Mouse (Mus musculus) liver, postnatal 0 days (tissue): ENCODE results near the gene Gnao1. TPM values are rescaled to one million over a fixed set of nuclear protein-coding genes. Genes with fewer than 3 reads are reported as not detected.

Experiments used
- ATAC-seq: fragments of 200-750 bp; cut with Nextera tagmentation; 2 replicates; pipeline ENCODE4 v1.8.0; 2017; ENCODE audit warnings: mild to moderate bottlenecking, moderate library complexity
- DNase-seq: peaks from one replicate; pipeline ENCODE4 v3.0.0-alpha.2; 2016
- H3K27ac ChIP-seq: fragments of 300-500 bp; sonication (generic); 2 replicates; pipeline ENCODE4 v1.5.1; 2014; ENCODE audit warnings: antibody characterized with exemption, moderate library complexity, mild to moderate bottlenecking, low read depth
- H3K27me3 ChIP-seq: fragments of 300-500 bp; sonication (generic); 2 replicates; pipeline ENCODE4 v1.6.1; 2014; ENCODE audit warnings: low read length, control low read depth, mixed read lengths; ENCODE audit not compliant: insufficient read depth
- H3K36me3 ChIP-seq: fragments of 300-500 bp; sonication (generic); replicated peaks from 2 replicates; pipeline ENCODE4 v1.6.1; 2014; ENCODE audit warnings: mild to moderate bottlenecking, control low read depth, low read length, moderate library complexity, mixed read lengths; ENCODE audit not compliant: insufficient read depth
- H3K4me1 ChIP-seq: fragments of 300-500 bp; sonication (generic); 2 replicates; pipeline ENCODE4 v1.6.1; 2014; ENCODE audit warnings: antibody characterized with exemption, mild to moderate bottlenecking, control low read depth; ENCODE audit not compliant: insufficient read depth
- H3K4me2 ChIP-seq: fragments of 300-500 bp; sonication (generic); 2 replicates; pipeline ENCODE4 v1.6.1; 2014; ENCODE audit warnings: low read depth, mild to moderate bottlenecking, low read length, moderate library complexity, mixed read lengths
- H3K4me3 ChIP-seq: fragments of 300-500 bp; sonication (generic); 2 replicates; pipeline ENCODE4 v1.5.1; 2014; ENCODE audit warnings: low read depth, low read length
- H3K9ac ChIP-seq: fragments of 300-500 bp; sonication (generic); replicated peaks from 2 replicates; pipeline ENCODE4 v1.6.1; 2014; ENCODE audit warnings: mild to moderate bottlenecking, moderate library complexity
- H3K9me3 ChIP-seq: fragments of 300-500 bp; sonication (generic); 2 replicates; pipeline ENCODE4 v1.6.1; 2016; ENCODE audit warnings: mild to moderate bottlenecking, control low read depth, low read length, mixed read lengths
- CTCF ChIP-seq: sonication (generic); IDR thresholded peaks from 2 replicates; pipeline ENCODE4 v1.5.1; 2016; ENCODE audit warnings: antibody characterized with exemption, low read depth
- EP300 ChIP-seq: IDR thresholded peaks from 2 replicates; pipeline ENCODE4 v1.6.1; 2016; ENCODE audit warnings: antibody characterized with exemption, low read depth, mild to moderate bottlenecking
- WGBS: fragments of 180-500 bp; shearing (Covaris S2); extraction: QIAGEN DNeasy Blood & Tissue Kit; methylation state at CpG from one replicate; pipeline ENCODE4 v1.1.7; 2014; ENCODE audit not compliant: insufficient replicate concordance; 5-methylcytosine and 5-hydroxymethylcytosine counted together
- polyA plus RNA-seq: library from polyadenylated mRNA; unstranded; fragments of >200 nt; fragmentation: Nextera tagmentation; extraction: Ambion mirVana; gene quantifications from 2 replicates; pipeline ENCODE4 v1.2.1, GENCODE M21; 2015

The Gnao1 gene
- polyA plus RNA-seq, 1 experiment from 2014 or later = 0.08 TPM

DNA sequence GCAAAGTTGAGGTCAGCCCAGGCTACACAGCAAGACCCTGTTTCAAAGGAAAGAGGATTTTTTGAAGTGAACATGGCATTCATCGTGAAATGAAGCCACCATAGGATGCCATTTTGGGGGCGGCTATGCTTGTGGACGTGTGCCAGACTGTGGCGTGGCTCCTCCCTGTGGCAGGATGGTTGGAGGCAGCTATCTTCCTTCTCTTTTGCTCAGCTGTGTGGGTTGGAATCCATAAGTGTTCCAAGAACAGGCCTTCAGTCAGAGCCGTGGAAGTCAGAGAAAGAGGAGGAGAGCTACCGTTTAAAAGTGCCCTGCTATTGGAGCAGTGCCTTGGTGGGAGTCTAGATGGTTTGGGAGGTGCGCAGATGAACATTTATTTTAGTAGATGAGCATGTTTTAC lies 74.5 kb downstream of the Gnao1 start:
- Histone ChIP-seq H3K4me1 (no peaks in the 10 kb centered on the region), H3K27ac (no peak overlapping the region), H3K4me2 (no peak overlapping the region), H3K9me3 (no peaks in the 10 kb centered on the region), H3K27me3 (no peaks in the 10 kb centered on the region), H3K4me3 (no peak overlapping the region), H3K9ac (no peak overlapping the region), H3K36me3 (no peaks in the 10 kb centered on the region)
- ATAC-seq = no peak
- 82% methylated on average over 7 of the region's 7 CpGs for WGBS
- TF ChIP-seq CTCF (no peak), EP300 (no peak)
- no peak for DNase-seq

DNA sequence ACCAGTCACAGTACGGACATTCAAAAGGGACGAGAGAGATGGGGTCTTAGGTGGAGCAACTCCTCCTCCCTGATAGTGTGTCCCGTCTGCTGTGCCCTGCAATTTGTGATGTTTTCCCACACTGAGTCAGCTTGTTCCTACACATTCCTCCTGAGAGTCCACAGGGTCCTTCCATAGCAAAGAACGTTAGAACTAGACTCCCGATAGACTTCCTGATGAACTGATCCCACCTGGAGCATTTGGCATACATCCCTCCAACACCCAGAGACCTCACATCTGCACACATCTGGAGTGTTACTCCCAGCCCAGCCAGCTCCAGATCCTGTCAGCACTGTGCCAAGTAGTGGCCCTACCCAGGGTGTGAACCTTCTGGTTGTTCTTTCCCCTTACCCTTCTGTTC lies 76.4 kb downstream of the Gnao1 start:
- WGBS = 78% methylated on average over 5 of the region's 5 CpGs
- Histone ChIP-seq H3K4me2 (no peak overlapping the region), H3K27ac (no peak overlapping the region), H3K9me3 (no peaks in the 10 kb centered on the region), H3K4me1 (no peaks in the 10 kb centered on the region), H3K4me3 (no peak overlapping the region), H3K36me3 (no peaks in the 10 kb centered on the region), H3K9ac (no peak overlapping the region), H3K27me3 (no peaks in the 10 kb centered on the region)
- no peak for TF ChIP-seq EP300
- no peak for TF ChIP-seq CTCF
- ATAC-seq (no peak), DNase-seq (no peak)

DNA sequence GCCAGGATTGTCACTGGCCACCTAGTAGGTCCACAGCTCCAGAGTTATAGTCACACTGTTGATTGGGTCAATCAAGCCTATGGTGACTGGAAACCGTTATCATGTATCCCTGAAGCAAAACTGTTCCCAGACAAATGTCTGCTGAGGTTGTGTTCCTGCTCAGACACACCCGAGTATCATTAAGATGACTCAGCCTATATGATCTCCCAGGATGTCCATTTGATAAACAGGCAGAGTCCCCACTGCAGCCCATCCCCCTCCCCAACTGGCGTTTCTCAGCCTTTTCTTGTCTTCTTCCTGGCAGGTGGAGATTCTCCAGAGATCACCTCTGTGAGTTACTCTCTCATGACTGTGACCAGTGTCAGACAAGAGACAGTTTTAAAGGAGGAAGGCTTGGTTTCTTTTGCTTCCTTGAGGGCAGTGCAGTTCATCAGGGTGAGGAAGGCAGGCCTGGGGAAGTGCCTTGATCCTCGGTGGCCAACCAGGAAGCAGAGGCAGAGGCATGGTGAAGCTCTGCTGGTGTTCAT lies 78.4 kb downstream of the Gnao1 start:
- Histone ChIP-seq H3K9me3 (no peaks in the 10 kb centered on the region), H3K27ac (no peak overlapping the region), H3K27me3 (no peaks in the 10 kb centered on the region), H3K4me1 (no peaks in the 10 kb centered on the region), H3K4me2 (no peak overlapping the region), H3K36me3 (no peaks in the 10 kb centered on the region), H3K4me3 (no peak overlapping the region), H3K9ac (no peak overlapping the region)
- no peak for TF ChIP-seq CTCF
- TF ChIP-seq EP300 = no peak
- ATAC-seq (no peak), DNase-seq (no peak)
- WGBS = 46% methylated on average over 4 of the region's 4 CpGs

DNA sequence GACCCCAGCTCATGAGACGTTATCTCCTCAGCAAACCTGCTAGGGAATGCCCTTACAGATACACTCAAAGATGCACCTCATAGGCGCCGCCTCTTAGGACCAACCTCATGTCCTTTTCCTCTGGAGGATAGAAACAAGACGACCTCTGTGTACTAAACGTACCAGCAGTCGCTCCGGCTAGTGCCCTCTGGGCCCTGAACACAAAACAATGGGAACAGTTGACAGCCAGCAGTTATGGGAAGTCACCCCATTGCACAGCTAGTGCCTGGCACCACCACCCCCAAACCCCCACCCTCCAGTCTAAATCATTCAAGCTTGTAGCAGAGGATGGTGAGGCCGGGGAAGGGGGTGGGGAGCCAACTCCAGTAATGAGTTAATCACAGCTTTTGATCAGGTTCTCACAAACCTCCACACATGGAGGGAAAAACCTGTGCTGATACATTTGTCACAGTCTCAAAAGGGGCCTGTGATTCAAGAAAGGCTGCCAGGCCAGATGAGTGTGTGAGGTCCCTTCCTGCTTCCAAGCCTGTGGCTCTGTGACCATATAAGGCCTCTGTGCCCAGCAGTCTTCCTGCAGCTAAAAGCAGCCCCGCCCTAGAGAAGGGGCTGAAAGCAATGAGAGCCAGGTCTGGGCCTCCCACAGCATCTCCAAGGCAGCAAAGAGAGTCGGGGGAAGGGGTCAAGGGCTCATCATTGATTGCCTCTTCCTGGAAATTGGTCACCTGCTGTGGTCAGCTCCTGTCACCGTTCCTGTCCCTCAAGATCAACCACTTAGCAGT lies 79.1 kb downstream of the Gnao1 start:
- no peak for DNase-seq
- no peak overlapping the region for H3K9ac ChIP-seq
- WGBS = 63% methylated on average over 11 of the region's 11 CpGs
- ATAC-seq = no peak
- no peak overlapping the region for H3K27ac ChIP-seq
- H3K9me3 ChIP-seq = no peaks in the 10 kb centered on the region
- no peaks in the 10 kb centered on the region for H3K4me1 ChIP-seq
- H3K36me3 ChIP-seq = no peaks in the 10 kb centered on the region
- TF ChIP-seq EP300 (no peak), CTCF (no peak)
- no peak overlapping the region for H3K4me2 ChIP-seq
- H3K27me3 ChIP-seq = no peaks in the 10 kb centered on the region
- H3K4me3 ChIP-seq = no peak overlapping the region

DNA sequence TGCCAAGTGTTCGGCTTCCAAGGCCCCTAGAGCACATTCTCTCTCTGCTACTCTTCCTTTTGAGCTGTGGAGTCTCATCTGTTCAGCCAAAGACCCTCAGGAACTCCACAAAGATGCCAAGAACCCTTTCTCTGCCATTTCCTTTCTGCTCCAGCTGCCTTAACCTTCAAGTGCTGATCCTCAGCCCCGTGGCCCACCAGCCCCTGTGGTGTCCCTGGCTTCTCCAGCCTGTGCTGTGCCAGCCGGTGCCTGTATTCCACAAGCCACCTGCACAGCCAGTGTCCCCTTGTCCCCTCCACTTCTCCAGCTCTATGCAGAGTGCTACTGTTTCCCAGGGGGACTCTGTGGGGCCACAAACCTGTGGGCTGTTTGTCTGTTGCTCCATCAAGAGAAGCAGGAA lies 83.8 kb downstream of the Gnao1 start:
- H3K9me3 ChIP-seq = no peaks in the 10 kb centered on the region
- H3K9ac ChIP-seq = no peak overlapping the region
- H3K27ac ChIP-seq = no peak overlapping the region
- TF ChIP-seq CTCF (no peak), EP300 (no peak)
- no peak overlapping the region for H3K4me2 ChIP-seq
- 66% methylated on average over 3 of the region's 3 CpGs for WGBS
- no peak overlapping the region for H3K4me3 ChIP-seq
- DNase-seq = no peak
- ATAC-seq = no peak
- H3K27me3 ChIP-seq = no peaks in the 10 kb centered on the region
- no peaks in the 10 kb centered on the region for H3K4me1 ChIP-seq
- H3K36me3 ChIP-seq = no peaks in the 10 kb centered on the region

DNA sequence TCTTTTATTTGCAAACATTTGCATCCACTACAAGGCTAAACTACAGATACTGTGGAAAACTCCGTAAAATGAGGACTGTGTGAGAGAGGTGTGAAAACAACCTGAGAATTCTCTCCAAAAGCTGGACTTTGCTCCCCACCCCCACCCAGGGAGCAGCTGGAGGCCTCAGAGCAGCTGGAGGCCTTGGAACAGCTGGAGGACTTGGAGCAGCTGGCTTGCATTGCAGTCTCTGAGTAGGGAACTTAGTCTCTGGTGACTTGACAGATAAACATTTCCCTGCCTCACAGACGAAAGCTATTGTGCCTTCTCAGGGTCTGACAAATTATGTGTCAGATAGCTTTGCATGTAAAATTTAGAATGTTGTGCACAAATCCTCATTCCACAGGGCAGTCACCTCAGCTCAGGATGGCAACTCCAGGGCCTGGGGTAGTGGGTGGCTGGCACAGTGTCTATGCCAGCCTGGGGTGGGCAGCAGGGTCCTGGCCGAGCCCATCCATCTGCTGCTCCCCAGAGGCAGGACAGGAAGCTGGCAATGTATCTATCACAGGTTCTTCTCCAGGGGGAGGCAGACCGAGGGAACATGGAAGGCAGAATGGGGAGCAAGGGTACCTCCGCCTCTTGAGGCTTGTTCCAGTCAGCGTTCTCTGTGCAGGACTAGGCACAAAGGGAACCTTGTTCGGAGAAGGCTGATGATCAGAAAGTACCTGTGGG lies 87.2 kb downstream of the Gnao1 start:
- 75% methylated on average over 7 of the region's 7 CpGs for WGBS

More for the DNA sequence above, 87.2 kb downstream of the Gnao1 start:
- no peak overlapping the region for H3K27ac ChIP-seq
- no peak for ATAC-seq
- H3K9me3 ChIP-seq = no peaks in the 10 kb centered on the region
- no peak overlapping the region for H3K9ac ChIP-seq
- H3K27me3 ChIP-seq = no peaks in the 10 kb centered on the region
- H3K4me2 ChIP-seq = no peak overlapping the region
- no peak for DNase-seq
- no peaks in the 10 kb centered on the region for H3K4me1 ChIP-seq
- H3K4me3 ChIP-seq = no peak overlapping the region
- no peaks in the 10 kb centered on the region for H3K36me3 ChIP-seq
- TF ChIP-seq EP300 (no peak), CTCF (no peak)
